In genomic region chrX:109012371-109013031, GRCm38 (mm10) we compare ENCODE assay signal across 8 mouse cellular contexts. TPM values are rescaled to one million over a fixed set of nuclear protein-coding genes. Genes with fewer than 3 reads are reported as not detected.
A peak's percentile ranks its signal among the peaks of the same experiment; 100 is the strongest.
DNase-seq lines count a peak whose midpoint lies in the region; ATAC-seq and TF ChIP-seq lines count a peak whose summit lies in the region.

No protein-coding gene starts in this region.

- 22% methylated on average over 23 of the region's 23 CpGs for WGBS in forebrain, embryonic 10.5 days
- WGBS in liver, postnatal 0 days (ENCODE audit: insufficient replicate concordance), result 18% methylated on average over 23 of the region's 23 CpGs
- WGBS in neural tube, embryonic 14.5 days, result 12% methylated on average over 23 of the region's 23 CpGs

- peak; percentile 69 for TF ChIP-seq CTCF in liver, postnatal 0 days (IDR thresholded peaks at IDR 0.05; ENCODE audit: low read depth)

- intact Hi-C loops in heart, postnatal 14 days (cut with DNase I), result loop anchor here (5.0 to 10.0 kb wide), 2 partner anchors 180 to 1198 kb away; partner anchors contain the start of genes 2610002M06Rik and Brwd3

- DNase-seq in ES-E14 (ENCODE audit: low read depth, low spot score), result no peak
- DNase-seq in c-Kit-positive CD71-negative TER-119-negative erythroid progenitor cells, embryonic 14.5 days (ENCODE audit: low read depth), result peak; percentile 51
- peak; percentile 57 for DNase-seq in forebrain, embryonic 10.5 days (ENCODE audit: extremely low spot score, low spot score)
- DNase-seq in heart, postnatal 14 days, result peak; percentile 38 to 39
- peak; percentile 28 for DNase-seq in layer of hippocampus, adult 11-12 months (ENCODE audit: low spot score)
- peak; percentile 60 for DNase-seq in liver, postnatal 0 days
- peak; percentile 52 for DNase-seq in thymus, postnatal 14 days

- no peaks in the 10 kb centered on the region for H3K36me3 ChIP-seq in ES-E14 (ENCODE audit: control insufficient read depth, insufficient read depth, low read length, poor library complexity, severe bottlenecking)
- H3K36me3 ChIP-seq in forebrain, embryonic 10.5 days (replicated peaks), result peaks cover 1% of the 10 kb centered on the region; the same call in 1 of the 2 replicates
- H3K36me3 ChIP-seq in liver, postnatal 0 days (replicated peaks; ENCODE audit: insufficient read depth, low read length), result no peaks in the 10 kb centered on the region
- no peaks in the 10 kb centered on the region for H3K36me3 ChIP-seq in neural tube, embryonic 14.5 days (ENCODE audit: control insufficient read depth, insufficient read depth, low read length)

- TF ChIP-seq EP300 in liver, postnatal 0 days (IDR thresholded peaks at IDR 0.05; ENCODE audit: low read depth), result no peak

- peak; percentile 82 for ATAC-seq in liver, postnatal 0 days
- ATAC-seq in neural tube, embryonic 14.5 days (ENCODE audit: low read depth), result peak; percentile 85

- no peaks in the 10 kb centered on the region for H3K4me1 ChIP-seq in ES-E14 (ENCODE audit: control insufficient read depth in 2 of 2, insufficient read depth in 2 of 2, low read length in 2 of 2, poor library complexity in 1 of 2)
- H3K4me1 ChIP-seq in forebrain, embryonic 10.5 days, result no peaks in the 10 kb centered on the region
- H3K4me1 ChIP-seq in liver, postnatal 0 days (ENCODE audit: insufficient read depth), result no peaks in the 10 kb centered on the region
- H3K4me1 ChIP-seq in neural tube, embryonic 14.5 days (ENCODE audit: control insufficient read depth, insufficient read depth, low read length), result no peaks in the 10 kb centered on the region

- H3K9me3 ChIP-seq in ES-E14 (ENCODE audit: control insufficient read depth, insufficient read depth, low read depth, low read length), result no peaks in the 10 kb centered on the region
- H3K9me3 ChIP-seq in forebrain, embryonic 10.5 days, result no peaks in the 10 kb centered on the region
- H3K9me3 ChIP-seq in liver, postnatal 0 days (ENCODE audit: low read length), result no peaks in the 10 kb centered on the region
- H3K9me3 ChIP-seq in neural tube, embryonic 14.5 days (ENCODE audit: control insufficient read depth, low read length), result no peaks in the 10 kb centered on the region

- H3K4me2 ChIP-seq in liver, postnatal 0 days (ENCODE audit: low read depth, low read length), result peak overlapping the region; percentile 65
- H3K4me2 ChIP-seq in neural tube, embryonic 14.5 days (ENCODE audit: low read depth, low read length), result peak overlapping the region; percentile 47

- H3K27ac ChIP-seq in ES-E14 (ENCODE audit: insufficient read depth, low read depth, low read length, poor library complexity, severe bottlenecking), result no peak overlapping the region
- peak overlapping the region; percentile 81 for H3K27ac ChIP-seq in forebrain, embryonic 10.5 days
- peak overlapping the region; percentile 84 for H3K27ac ChIP-seq in liver, postnatal 0 days (ENCODE audit: low read depth)
- peak overlapping the region; percentile 34; the same call in 1 of the 2 replicates for H3K27ac ChIP-seq in neural tube, embryonic 14.5 days (ENCODE audit: low read depth, low read length)

- H3K4me3 ChIP-seq in ES-E14 (ENCODE audit: insufficient read depth in 1 of 2, low read depth in 1 of 2, low read length in 2 of 2, poor library complexity in 1 of 2, severe bottlenecking in 1 of 2), result peak overlapping the region; percentile 69 to 87
- peak overlapping the region; percentile 54 for H3K4me3 ChIP-seq in forebrain, embryonic 10.5 days
- H3K4me3 ChIP-seq in liver, postnatal 0 days (ENCODE audit: low read depth, low read length), result peak overlapping the region; percentile 52
- H3K4me3 ChIP-seq in neural tube, embryonic 14.5 days (ENCODE audit: low read depth, low read length), result peak overlapping the region; percentile 39

- in situ Hi-C loops in ES-E14 (cut with MboI; ENCODE audit: low sequenced_read_pairs in 2 of 2, unreplicated experiment in 2 of 2), result no loop called here

- H3K27me3 ChIP-seq in forebrain, embryonic 10.5 days (ENCODE audit: poor library complexity, severe bottlenecking), result no peaks in the 10 kb centered on the region
- no peaks in the 10 kb centered on the region for H3K27me3 ChIP-seq in liver, postnatal 0 days (ENCODE audit: insufficient read depth, low read length)
- no peaks in the 10 kb centered on the region for H3K27me3 ChIP-seq in neural tube, embryonic 14.5 days (ENCODE audit: control insufficient read depth, insufficient read depth, low read length)

- peak overlapping the region; percentile 56 for H3K9ac ChIP-seq in ES-E14 (ENCODE audit: insufficient read depth, low read depth, low read length, poor library complexity, severe bottlenecking)
- peak overlapping the region; percentile 65 for H3K9ac ChIP-seq in liver, postnatal 0 days (replicated peaks)
- H3K9ac ChIP-seq in neural tube, embryonic 14.5 days (replicated peaks; ENCODE audit: low read depth, low read length), result 0 out of 2 replicates have a peak overlapping the region, but pooled peaks have one; percentile 21

TF ChIP-seq in ES-E14, 5 proteins besides CTCF, POLR2A, EP300 and RAD21:
- TF ChIP-seq HCFC1 (IDR thresholded peaks at IDR 0.05; ENCODE audit: borderline replicate concordance, insufficient read depth, low read length) (no peak), MAFK (IDR thresholded peaks at IDR 0.05; ENCODE audit: insufficient read depth, low read depth, low read length) (no peak), CHD2 (IDR thresholded peaks at IDR 0.05; ENCODE audit: low read depth, low read length) (no peak), ZC3H11A (IDR thresholded peaks at IDR 0.05; ENCODE audit: borderline replicate concordance, low read depth, low read length) (no peak), ZNF384 (IDR thresholded peaks at IDR 0.05; ENCODE audit: low read depth, low read length) (no peak)

RNA-seq across cellular contexts. Expression of gene Hmgn5, which starts 0.7 kb away (rescaled TPM):
- 1.7 and 2.7 TPM in 2 replicates for total RNA-seq in ES-E14 (2012; rRNA removed)
- polyA plus RNA-seq in forebrain, embryonic 10.5 days (2016; fragmentation: Nextera tagmentation; extraction: Ambion mirVana), result 28.3 and 29.1 TPM in 2 replicates
- total RNA-seq in heart, postnatal 14 days (2021), result 1 to 10 TPM; 5.5 to 5.6 TPM
- polyA plus RNA-seq in liver, postnatal 0 days (2015; fragmentation: Nextera tagmentation; extraction: Ambion mirVana), result 16.6 and 17.9 TPM in 2 replicates
- polyA plus RNA-seq in neural tube, embryonic 14.5 days (2014; fragmentation: Nextera tagmentation; extraction: Ambion mirVana), result 7.7 and 8.5 TPM in 2 replicates
